Mouse (Mus musculus): ENCODE results near the gene Wdr75. TPM values are rescaled to one million over a fixed set of nuclear protein-coding genes. Genes with fewer than 3 reads are reported as not detected.

The Wdr75 gene
- 80.8 and 92.4 TPM in 2 replicates for polyA plus RNA-seq (2014; fragmentation: Nextera tagmentation; extraction: Ambion mirVana)

GRCm38 (mm10) chr1:45794969-45795908, at the start of gene Wdr75:
Gene Wdr75, plus strand, starts transcription at chr1:45795166.
- Histone ChIP-seq H3K36me3 (ENCODE audit: control insufficient read depth, insufficient read depth, low read length) (no peaks in the 10 kb centered on the region), H3K9ac (ENCODE audit: low read length) (peak within 1 kb of the TSS; percentile 91), H3K4me1 (ENCODE audit: control insufficient read depth, insufficient read depth, low read length) (no peaks in the 10 kb centered on the region), H3K27ac (ENCODE audit: low read depth, low read length) (peak within 1 kb of the TSS; percentile 55), H3K4me2 (peak within 1 kb of the TSS; percentile 78), H3K9me3 (ENCODE audit: control insufficient read depth, low read length) (no peaks in the 10 kb centered on the region), H3K4me3 (ENCODE audit: low read depth, low read length) (peak within 1 kb of the TSS; percentile 84), H3K27me3 (ENCODE audit: control insufficient read depth, insufficient read depth, low read length) (no peaks in the 10 kb centered on the region)
- DNase-seq (ENCODE audit: low spot score, missing footprints) (peak; percentile 99), ATAC-seq (ENCODE audit: low FRiP score) (peak; percentile 100)
- under 1% methylated on average over 70 of the region's 70 CpGs for WGBS

- H3K27me3 ChIP-seq (ENCODE audit: control insufficient read depth, insufficient read depth, low read length), result no peaks in the 10 kb centered on the region
- no peaks in the 10 kb centered on the region for H3K36me3 ChIP-seq (ENCODE audit: control insufficient read depth, insufficient read depth, low read length)
- H3K9me3 ChIP-seq (ENCODE audit: control insufficient read depth, low read length), result no peaks in the 10 kb centered on the region
- ATAC-seq (ENCODE audit: low FRiP score), result no peak
- H3K4me1 ChIP-seq (ENCODE audit: control insufficient read depth, insufficient read depth, low read length), result no peaks in the 10 kb centered on the region
- DNase-seq (ENCODE audit: low spot score, missing footprints), result no peak
- no peak overlapping the region for H3K9ac ChIP-seq (ENCODE audit: low read length)
- no peak overlapping the region for H3K4me3 ChIP-seq (ENCODE audit: low read depth, low read length)
- no peak overlapping the region for H3K27ac ChIP-seq (ENCODE audit: low read depth, low read length)
- no peak overlapping the region for H3K4me2 ChIP-seq
Measured at GRCm38 (mm10) chr1:45755902-45756301, 39.1 kb upstream of the Wdr75 start.

- ATAC-seq (ENCODE audit: low FRiP score) (no peak), DNase-seq (ENCODE audit: low spot score, missing footprints) (no peak)
- no peak overlapping the region for H3K4me2 ChIP-seq
- H3K4me3 ChIP-seq (ENCODE audit: low read depth, low read length), result no peak overlapping the region
- no peaks in the 10 kb centered on the region for H3K9me3 ChIP-seq (ENCODE audit: control insufficient read depth, low read length)
- H3K9ac ChIP-seq (ENCODE audit: low read length), result no peak overlapping the region
- no peaks in the 10 kb centered on the region for H3K4me1 ChIP-seq (ENCODE audit: control insufficient read depth, insufficient read depth, low read length)
- H3K27ac ChIP-seq (ENCODE audit: low read depth, low read length), result no peak overlapping the region
- H3K36me3 ChIP-seq (ENCODE audit: control insufficient read depth, insufficient read depth, low read length), result no peaks in the 10 kb centered on the region
- H3K27me3 ChIP-seq (ENCODE audit: control insufficient read depth, insufficient read depth, low read length), result no peaks in the 10 kb centered on the region
Measured at GRCm38 (mm10) chr1:45756707-45757106, 38.3 kb upstream of the Wdr75 start.

DNA sequence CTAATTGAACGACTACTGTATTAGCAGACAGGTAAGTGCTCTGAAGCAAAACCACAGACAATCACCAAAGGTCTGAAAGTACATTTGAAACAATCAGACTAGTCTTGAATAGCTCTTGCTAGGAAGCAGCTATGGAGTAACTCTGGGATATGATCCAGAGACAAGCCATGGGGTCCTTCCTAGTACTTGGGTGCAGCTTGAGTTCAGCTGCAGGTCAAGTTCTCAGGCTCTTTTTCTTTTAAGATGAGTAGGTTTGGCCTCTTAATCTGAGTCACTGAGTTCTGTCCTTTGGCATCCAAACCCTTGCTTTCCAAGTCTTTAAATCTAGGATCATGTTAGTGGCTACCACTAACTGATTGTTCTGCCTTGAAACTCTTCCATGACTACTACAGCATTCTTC, 37.0 kb upstream of the Wdr75 start:
- Histone ChIP-seq H3K4me1 (ENCODE audit: control insufficient read depth, insufficient read depth, low read length) (no peaks in the 10 kb centered on the region), H3K27me3 (ENCODE audit: control insufficient read depth, insufficient read depth, low read length) (no peaks in the 10 kb centered on the region), H3K36me3 (ENCODE audit: control insufficient read depth, insufficient read depth, low read length) (no peaks in the 10 kb centered on the region), H3K9ac (ENCODE audit: low read length) (no peak overlapping the region), H3K27ac (ENCODE audit: low read depth, low read length) (no peak overlapping the region), H3K4me2 (no peak overlapping the region), H3K4me3 (ENCODE audit: low read depth, low read length) (no peak overlapping the region), H3K9me3 (ENCODE audit: control insufficient read depth, low read length) (no peaks in the 10 kb centered on the region)
- DNase-seq (ENCODE audit: low spot score, missing footprints), result no peak
- no peak for ATAC-seq (ENCODE audit: low FRiP score)
- 89% methylated on average over 1 of the region's 1 CpGs for WGBS

DNA sequence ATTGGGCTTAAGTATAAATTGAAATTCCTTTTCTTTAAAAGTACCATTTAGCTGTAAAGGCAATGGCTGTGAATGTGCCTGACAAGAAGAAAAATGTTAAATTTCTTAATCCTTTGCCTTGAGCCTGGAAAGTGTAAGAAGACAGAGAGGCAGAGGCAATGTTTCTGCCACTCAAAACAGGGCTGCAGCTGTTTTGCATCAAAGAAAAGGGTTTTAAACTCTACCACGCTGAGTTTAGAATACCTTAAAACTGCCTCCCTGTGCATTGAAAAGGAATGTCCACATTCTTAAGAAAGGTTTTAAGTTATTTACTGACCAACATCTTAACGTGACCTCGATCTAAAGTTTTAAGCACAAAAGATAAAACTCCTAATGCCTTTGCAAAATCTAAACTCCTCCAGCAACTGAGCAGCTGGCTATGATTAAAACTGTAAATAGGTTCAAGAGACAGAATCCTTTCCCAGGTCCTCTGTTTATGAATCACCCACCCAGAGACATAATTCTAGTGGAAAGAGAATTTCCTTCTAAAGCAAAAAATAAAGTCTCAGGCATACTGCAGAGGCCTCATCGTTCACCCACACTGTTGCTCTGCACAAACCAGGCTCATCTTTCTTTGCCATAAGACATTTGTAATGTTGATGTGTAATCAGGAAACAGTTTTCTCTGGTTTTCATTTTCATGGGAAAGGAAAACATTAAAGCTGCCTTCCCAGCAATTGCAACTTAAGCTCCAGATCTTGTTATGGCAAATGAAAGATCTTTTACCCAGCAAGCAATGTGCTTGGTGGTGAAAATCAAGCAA, 34.1 kb upstream of the Wdr75 start:
- WGBS, result 48% methylated on average over 4 of the region's 4 CpGs
- Histone ChIP-seq H3K4me2 (no peak overlapping the region), H3K9ac (ENCODE audit: low read length) (no peak overlapping the region), H3K36me3 (ENCODE audit: control insufficient read depth, insufficient read depth, low read length) (no peaks in the 10 kb centered on the region), H3K27me3 (ENCODE audit: control insufficient read depth, insufficient read depth, low read length) (no peaks in the 10 kb centered on the region), H3K9me3 (ENCODE audit: control insufficient read depth, low read length) (no peaks in the 10 kb centered on the region), H3K4me3 (ENCODE audit: low read depth, low read length) (no peak overlapping the region), H3K4me1 (ENCODE audit: control insufficient read depth, insufficient read depth, low read length) (no peaks in the 10 kb centered on the region), H3K27ac (ENCODE audit: low read depth, low read length) (no peak overlapping the region; the same call in 1 of the 2 replicates)
- no peak for ATAC-seq (ENCODE audit: low FRiP score)
- DNase-seq (ENCODE audit: low spot score, missing footprints), result no peak

DNA sequence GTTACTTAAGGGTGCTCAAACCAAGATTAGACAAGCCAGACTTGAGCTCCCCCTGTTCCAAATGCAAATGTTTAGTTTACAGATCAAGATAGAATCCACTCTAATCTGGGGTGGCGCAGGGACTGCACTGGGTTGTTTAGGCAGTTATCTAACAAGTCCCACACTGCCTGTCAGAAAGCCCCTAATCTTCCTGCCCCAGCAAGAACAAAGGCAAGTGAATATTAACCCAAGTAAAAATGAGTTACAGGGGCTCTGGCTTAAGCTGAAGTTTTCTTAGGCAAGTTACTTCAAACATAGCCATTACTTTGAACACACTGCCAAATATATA, 33.5 kb upstream of the Wdr75 start:
- Histone ChIP-seq H3K4me2 (no peak overlapping the region), H3K9ac (ENCODE audit: low read length) (no peak overlapping the region), H3K36me3 (ENCODE audit: control insufficient read depth, insufficient read depth, low read length) (no peaks in the 10 kb centered on the region), H3K27ac (ENCODE audit: low read depth, low read length) (no peak overlapping the region), H3K9me3 (ENCODE audit: control insufficient read depth, low read length) (no peaks in the 10 kb centered on the region), H3K4me1 (ENCODE audit: control insufficient read depth, insufficient read depth, low read length) (no peaks in the 10 kb centered on the region), H3K27me3 (ENCODE audit: control insufficient read depth, insufficient read depth, low read length) (no peaks in the 10 kb centered on the region), H3K4me3 (ENCODE audit: low read depth, low read length) (no peak overlapping the region)
- ATAC-seq (ENCODE audit: low FRiP score) (no peak), DNase-seq (ENCODE audit: low spot score, missing footprints) (no peak)
- WGBS, result 64% methylated on average over 1 of the region's 1 CpGs

GRCm38 (mm10) chr1:45765678-45766077, 29.3 kb upstream of the Wdr75 start:
- DNase-seq (ENCODE audit: low spot score, missing footprints) (no peak), ATAC-seq (ENCODE audit: low FRiP score) (no peak)
- Histone ChIP-seq H3K36me3 (ENCODE audit: control insufficient read depth, insufficient read depth, low read length) (no peaks in the 10 kb centered on the region), H3K27me3 (ENCODE audit: control insufficient read depth, insufficient read depth, low read length) (no peaks in the 10 kb centered on the region), H3K4me3 (ENCODE audit: low read depth, low read length) (no peak overlapping the region), H3K9me3 (ENCODE audit: control insufficient read depth, low read length) (no peaks in the 10 kb centered on the region), H3K27ac (ENCODE audit: low read depth, low read length) (no peak overlapping the region), H3K9ac (ENCODE audit: low read length) (no peak overlapping the region), H3K4me2 (no peak overlapping the region), H3K4me1 (ENCODE audit: control insufficient read depth, insufficient read depth, low read length) (no peaks in the 10 kb centered on the region)
- WGBS, result 72% methylated on average over 4 of the region's 4 CpGs

GRCm38 (mm10) chr1:45766123-45766522, 28.8 kb upstream of the Wdr75 start:
- no peaks in the 10 kb centered on the region for H3K36me3 ChIP-seq (ENCODE audit: control insufficient read depth, insufficient read depth, low read length)
- no peak overlapping the region for H3K4me3 ChIP-seq (ENCODE audit: low read depth, low read length)
- H3K27me3 ChIP-seq (ENCODE audit: control insufficient read depth, insufficient read depth, low read length), result no peaks in the 10 kb centered on the region
- no peaks in the 10 kb centered on the region for H3K4me1 ChIP-seq (ENCODE audit: control insufficient read depth, insufficient read depth, low read length)
- WGBS, result 32% methylated on average over 8 of the region's 8 CpGs
- peak; percentile 91 for DNase-seq (ENCODE audit: low spot score, missing footprints)
- H3K9ac ChIP-seq (ENCODE audit: low read length), result no peak overlapping the region
- H3K27ac ChIP-seq (ENCODE audit: low read depth, low read length), result no peak overlapping the region
- no peak overlapping the region for H3K4me2 ChIP-seq
- no peaks in the 10 kb centered on the region for H3K9me3 ChIP-seq (ENCODE audit: control insufficient read depth, low read length)
- ATAC-seq (ENCODE audit: low FRiP score), result no peak

DNA sequence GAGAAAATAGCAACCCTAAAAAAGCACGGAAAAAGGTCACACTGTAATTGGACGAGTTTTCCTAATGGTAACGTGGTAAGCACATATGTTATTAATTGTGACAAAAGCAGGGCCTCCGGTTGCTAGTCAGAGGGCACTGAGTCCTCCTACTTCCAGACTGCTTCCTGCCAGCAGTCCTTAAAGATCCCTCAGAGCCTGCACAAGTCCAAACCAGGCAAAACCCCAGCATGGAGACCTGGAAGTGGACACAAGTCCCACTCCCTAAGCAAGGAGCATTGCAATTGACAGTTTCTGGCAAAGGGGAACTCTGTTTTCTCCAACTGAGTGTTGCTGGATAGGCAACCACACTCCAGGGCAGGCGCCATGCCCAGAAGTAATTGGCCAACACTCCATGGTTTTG, 27.4 kb upstream of the Wdr75 start:
- H3K9ac ChIP-seq (ENCODE audit: low read length), result no peak overlapping the region
- H3K4me1 ChIP-seq (ENCODE audit: control insufficient read depth, insufficient read depth, low read length), result no peaks in the 10 kb centered on the region
- no peaks in the 10 kb centered on the region for H3K27me3 ChIP-seq (ENCODE audit: control insufficient read depth, insufficient read depth, low read length)
- no peak overlapping the region for H3K4me3 ChIP-seq (ENCODE audit: low read depth, low read length)
- DNase-seq (ENCODE audit: low spot score, missing footprints) (no peak), ATAC-seq (ENCODE audit: low FRiP score) (no peak)
- no peak overlapping the region for H3K27ac ChIP-seq (ENCODE audit: low read depth, low read length)
- WGBS, result 69% methylated on average over 5 of the region's 5 CpGs
- no peaks in the 10 kb centered on the region for H3K36me3 ChIP-seq (ENCODE audit: control insufficient read depth, insufficient read depth, low read length)
- no peaks in the 10 kb centered on the region for H3K9me3 ChIP-seq (ENCODE audit: control insufficient read depth, low read length)
- no peak overlapping the region for H3K4me2 ChIP-seq

Measured in midbrain, embryonic 11.5 days (tissue).